Mouse (Mus musculus) cerebellum, adult 8-10 months (tissue): ENCODE results near the gene Zfp13.
A peak's percentile ranks its signal among the peaks of the same experiment; 100 is the strongest.
"Not testable (repeated sequence)": the region's sequence is repeated elsewhere in the genome, so short reads cannot be mapped to it uniquely, and the experiment has no call there.

Experiments
- DNase-seq: peaks from one replicate; pipeline ENCODE4 v3.0.0; 2022

Gene Zfp13

GRCm38 (mm10) chr17:23598582-23599552 is at the start of gene Zfp13:
Gene Zfp13, minus strand, starts transcription at chr17:23599487.
- DNase-seq, result peak; percentile 56

- no peak for DNase-seq
Observed at GRCm38 (mm10) chr17:23645894-23646293, 46.6 kb upstream of the Zfp13 start.

GRCm38 (mm10) chr17:23644613-23645495 is 45.6 kb upstream of the Zfp13 start, which contains the start of gene Mmp25:
Gene Mmp25, minus strand, starts transcription at chr17:23645277.
- no peak for DNase-seq

- DNase-seq, result no peak
Observed at GRCm38 (mm10) chr17:23631241-23631640, 32.0 kb upstream of the Zfp13 start.

GRCm38 (mm10) chr17:23630195-23631020 is 31.1 kb upstream of the Zfp13 start:
- DNase-seq, result peak; percentile 73

- DNase-seq, result no peak
Observed at GRCm38 (mm10) chr17:23627813-23628212, 28.5 kb upstream of the Zfp13 start.

- DNase-seq, result no peak
Observed at GRCm38 (mm10) chr17:23620351-23620750, 21.1 kb upstream of the Zfp13 start.

- DNase-seq, result no peak
Observed at GRCm38 (mm10) chr17:23617087-23617486, 17.8 kb upstream of the Zfp13 start.

- DNase-seq, result peak; percentile 66
Observed at GRCm38 (mm10) chr17:23610361-23610800, 11.1 kb upstream of the Zfp13 start.

GRCm38 (mm10) chr17:23609612-23610011 is 10.3 kb upstream of the Zfp13 start:
- DNase-seq, result peak; percentile 60

- no peak for DNase-seq
Observed at GRCm38 (mm10) chr17:23605220-23605619, 5.9 kb upstream of the Zfp13 start.

GRCm38 (mm10) chr17:23604394-23604793 is 5.1 kb upstream of the Zfp13 start:
- no peak for DNase-seq

- DNase-seq, result no peak
Observed at GRCm38 (mm10) chr17:23603542-23603941, 4.3 kb upstream of the Zfp13 start.

- DNase-seq, result no peak
Observed at GRCm38 (mm10) chr17:23603077-23603476, 3.8 kb upstream of the Zfp13 start.

- DNase-seq, result no peak
Observed at GRCm38 (mm10) chr17:23601836-23602585, 2.7 kb upstream of the Zfp13 start.

- peak; percentile 3 for DNase-seq
Observed at GRCm38 (mm10) chr17:23600641-23601622, 1.6 kb upstream of the Zfp13 start, which contains the start of gene Zscan10. Gene Zscan10, plus strand, starts transcription at chr17:23600856.

- DNase-seq, result no peak
Observed at GRCm38 (mm10) chr17:23599605-23600063, 347 bp upstream of the Zfp13 start.

GRCm38 (mm10) chr17:23595139-23595538 is 4.1 kb downstream of the Zfp13 start:
- not testable (repeated sequence) for DNase-seq

GRCm38 (mm10) chr17:23592926-23593300 is 6.4 kb downstream of the Zfp13 start:
- DNase-seq, result no peak
